Mouse (Mus musculus) stomach, embryonic 14.5 days (tissue): ENCODE measurements around the gene Isoc2a. TPM values are rescaled to one million over a fixed set of nuclear protein-coding genes. Genes with fewer than 3 reads are reported as not detected.
"Not testable (repeated sequence)": the region's sequence is repeated elsewhere in the genome, so short reads cannot be mapped to it uniquely, and the experiment has no call there.

Source experiments
- ATAC-seq: fragments of 200-750 bp; cut with Nextera tagmentation; 2 replicates; pipeline ENCODE4 v1.8.0; 2017; ENCODE audit warnings: low read depth, moderate TSS enrichment; ENCODE audit not compliant: insufficient number of reproducible peaks, insufficient read depth, low FRiP score
- H3K27ac ChIP-seq: fragments of 300-500 bp; sonication (generic); 2 replicates; pipeline ENCODE4 v1.5.1; 2014; ENCODE audit warnings: mild to moderate bottlenecking, low read length, moderate library complexity, mixed read lengths
- H3K27me3 ChIP-seq: fragments of 300-500 bp; sonication (generic); 2 replicates; pipeline ENCODE4 v1.6.1; 2014; ENCODE audit warnings: low read length, control low read depth, mixed read lengths; ENCODE audit not compliant: control insufficient read depth, insufficient read depth
- H3K36me3 ChIP-seq: fragments of 300-500 bp; sonication (generic); 2 replicates; pipeline ENCODE4 v1.6.1; 2014; ENCODE audit warnings: mild to moderate bottlenecking, control low read depth, low read length, moderate library complexity, mixed read lengths; ENCODE audit not compliant: control insufficient read depth, insufficient read depth
- H3K4me1 ChIP-seq: fragments of 300-500 bp; sonication (generic); 2 replicates; pipeline ENCODE4 v1.6.1; 2014; ENCODE audit warnings: low read length, control low read depth, mixed read lengths; ENCODE audit not compliant: control insufficient read depth, insufficient read depth
- H3K4me2 ChIP-seq: fragments of 300-500 bp; sonication (generic); replicated peaks from 2 replicates; pipeline ENCODE4 v1.6.1; 2014; ENCODE audit warnings: low read depth, low read length, control low read depth
- H3K4me3 ChIP-seq: fragments of 300-500 bp; sonication (generic); 2 replicates; pipeline ENCODE4 v1.5.1; 2014; ENCODE audit warnings: low read depth, low read length, control low read depth
- H3K9ac ChIP-seq: fragments of 300-500 bp; sonication (generic); replicated peaks from 2 replicates; pipeline ENCODE4 v1.6.1; 2014; ENCODE audit warnings: low read depth, mild to moderate bottlenecking, control low read depth, low read length, moderate library complexity, mixed read lengths
- H3K9me3 ChIP-seq: fragments of 300-500 bp; sonication (generic); 2 replicates; pipeline ENCODE4 v1.6.1; 2016; ENCODE audit warnings: low read depth, low read length, control low read depth; ENCODE audit not compliant: control insufficient read depth
- WGBS: fragments of 180-500 bp; shearing (Covaris S2); extraction: QIAGEN DNeasy Blood & Tissue Kit; methylation state at CpG from one replicate; pipeline ENCODE4 v1.1.7; 2014; 5-methylcytosine and 5-hydroxymethylcytosine counted together
- polyA plus RNA-seq: library from polyadenylated mRNA; unstranded; fragments of >200 nt; fragmentation: Nextera tagmentation; extraction: Ambion mirVana; gene quantifications from 2 replicates; pipeline ENCODE4 v1.2.1, GENCODE M21; 2014

Gene Isoc2a
- polyA plus RNA-seq, 1 experiment from 2014 or later = 0.98 TPM

- Histone ChIP-seq H3K9me3 (no peaks in the 10 kb centered on the region), H3K27me3 (no peaks in the 10 kb centered on the region), H3K36me3 (no peaks in the 10 kb centered on the region), H3K4me2 (no peak within 1 kb of the TSS), H3K4me3 (no peak within 1 kb of the TSS), H3K4me1 (0 out of 2 replicates have a peak, but pooled peaks cover 4% of the 10 kb centered on the region), H3K27ac (no peak within 1 kb of the TSS), H3K9ac (no peak within 1 kb of the TSS)
- no peak for ATAC-seq
- 39% methylated on average over 6 of the region's 6 CpGs for WGBS
Measured at GRCm38 (mm10) chr7:4870133-4870532, 6.8 kb upstream of the Isoc2a start, which contains the start of gene Isoc2b. Isoc2b (minus strand) TSS chr7:4870258.

GRCm38 (mm10) chr7:4877226-4877625 is 273 bp downstream of the Isoc2a start:
- 5% methylated on average over 11 of the region's 11 CpGs for WGBS
- Histone ChIP-seq H3K9ac (peak overlapping the region; percentile 42), H3K4me2 (peak overlapping the region; percentile 90), H3K36me3 (no peaks in the 10 kb centered on the region), H3K9me3 (no peaks in the 10 kb centered on the region), H3K27ac (no peak overlapping the region; the same call in 1 of the 2 replicates), H3K4me3 (peak overlapping the region; percentile 51), H3K4me1 (peaks cover 6% of the 10 kb centered on the region; the same call in 1 of the 2 replicates), H3K27me3 (no peaks in the 10 kb centered on the region)
- ATAC-seq = no peak

GRCm38 (mm10) chr7:4878186-4878585 is 1.2 kb downstream of the Isoc2a start:
- no peak for ATAC-seq

GRCm38 (mm10) chr7:4879036-4879435 is 2.1 kb downstream of the Isoc2a start:
- not testable (repeated sequence) for H3K4me3 ChIP-seq, H3K4me1 ChIP-seq, H3K36me3 ChIP-seq, H3K27me3 ChIP-seq, ATAC-seq, H3K9ac ChIP-seq, H3K4me2 ChIP-seq, H3K9me3 ChIP-seq, H3K27ac ChIP-seq
- 79% methylated on average over 1 of the region's 1 CpGs for WGBS

More at GRCm38 (mm10) chr7:4878186-4878585, 1.2 kb downstream of the Isoc2a start:
- Histone ChIP-seq H3K4me3 (no peak overlapping the region), H3K9me3 (no peaks in the 10 kb centered on the region), H3K9ac (no peak overlapping the region), H3K4me2 (peak overlapping the region; percentile 90), H3K27ac (no peak overlapping the region), H3K27me3 (no peaks in the 10 kb centered on the region), H3K4me1 (peaks cover 6% of the 10 kb centered on the region; the same call in 1 of the 2 replicates), H3K36me3 (no peaks in the 10 kb centered on the region)

- Histone ChIP-seq H3K9me3 (no peaks in the 10 kb centered on the region), H3K27me3 (no peaks in the 10 kb centered on the region), H3K36me3 (no peaks in the 10 kb centered on the region), H3K4me1 (no peaks in the 10 kb centered on the region), H3K27ac (no peak overlapping the region), H3K4me2 (no peak overlapping the region), H3K4me3 (no peak overlapping the region), H3K9ac (no peak overlapping the region)
- ATAC-seq = no peak
- WGBS = 41% methylated on average over 4 of the region's 4 CpGs
Measured at GRCm38 (mm10) chr7:4886680-4887079, 9.7 kb downstream of the Isoc2a start.

- no peaks in the 10 kb centered on the region for H3K36me3 ChIP-seq
- H3K9ac ChIP-seq = no peak overlapping the region
- 52% methylated on average over 11 of the region's 11 CpGs for WGBS
- H3K4me2 ChIP-seq = no peak overlapping the region
- no peaks in the 10 kb centered on the region for H3K4me1 ChIP-seq
- no peak overlapping the region for H3K4me3 ChIP-seq
- H3K9me3 ChIP-seq = no peaks in the 10 kb centered on the region
- no peak overlapping the region for H3K27ac ChIP-seq
- ATAC-seq = no peak
- H3K27me3 ChIP-seq = no peaks in the 10 kb centered on the region
Measured at GRCm38 (mm10) chr7:4895186-4895585, 18.2 kb downstream of the Isoc2a start.

GRCm38 (mm10) chr7:4898851-4899648 is 22.1 kb downstream of the Isoc2a start:
- H3K4me2 ChIP-seq = peak overlapping the region; percentile 46
- no peaks in the 10 kb centered on the region for H3K36me3 ChIP-seq
- ATAC-seq = no peak
- no peaks in the 10 kb centered on the region for H3K27me3 ChIP-seq
- WGBS = 19% methylated on average over 18 of the region's 18 CpGs
- peak overlapping the region; percentile 22 for H3K4me3 ChIP-seq
- H3K9me3 ChIP-seq = peaks cover 3% of the 10 kb centered on the region; the same call in 1 of the 2 replicates
- no peaks in the 10 kb centered on the region for H3K4me1 ChIP-seq
- no peak overlapping the region for H3K9ac ChIP-seq
- H3K27ac ChIP-seq = no peak overlapping the region

- no peak overlapping the region for H3K9ac ChIP-seq
- 6% methylated on average over 19 of the region's 19 CpGs for WGBS
- peaks cover 3% of the 10 kb centered on the region; the same call in 1 of the 2 replicates for H3K9me3 ChIP-seq
- ATAC-seq = peak; percentile 30; the same call in 1 of the 2 replicates
- H3K27me3 ChIP-seq = no peaks in the 10 kb centered on the region
- H3K4me1 ChIP-seq = no peaks in the 10 kb centered on the region
- H3K4me3 ChIP-seq = peak overlapping the region; percentile 22
- peak overlapping the region; percentile 46 for H3K4me2 ChIP-seq
- no peaks in the 10 kb centered on the region for H3K36me3 ChIP-seq
- no peak overlapping the region for H3K27ac ChIP-seq
Measured at GRCm38 (mm10) chr7:4899649-4900522, 22.9 kb downstream of the Isoc2a start.
